Mouse (Mus musculus) large intestine, adult 2 months (tissue): Measurements from ENCODE around the gene G6pc. TPM values are rescaled to one million over a fixed set of nuclear protein-coding genes. Genes with fewer than 3 reads are reported as not detected.
"Not testable (repeated sequence)": the region's sequence is repeated elsewhere in the genome, so short reads cannot be mapped to it uniquely, and the experiment has no call there.

Source experiments
- DNase-seq: peaks from one replicate; pipeline ENCODE4 v3.0.0-alpha.2; 2012; ENCODE audit warnings: low read depth, low spot score
- WGBS: fragments of 180-500 bp; shearing (Covaris S2); methylation state at CpG from one replicate; pipeline ENCODE4 v1.1.7; 2018; 5-methylcytosine and 5-hydroxymethylcytosine counted together
- polyA plus RNA-seq: library from polyadenylated mRNA; depleted of rRNA; stranded (reverse); fragments of >200 nt; gene quantifications from 2 replicates; pipeline ENCODE4 v1.2.3, GENCODE M21; 2012

The G6pc gene
- polyA plus RNA-seq, 1 experiment, result 5.1 TPM

DNA sequence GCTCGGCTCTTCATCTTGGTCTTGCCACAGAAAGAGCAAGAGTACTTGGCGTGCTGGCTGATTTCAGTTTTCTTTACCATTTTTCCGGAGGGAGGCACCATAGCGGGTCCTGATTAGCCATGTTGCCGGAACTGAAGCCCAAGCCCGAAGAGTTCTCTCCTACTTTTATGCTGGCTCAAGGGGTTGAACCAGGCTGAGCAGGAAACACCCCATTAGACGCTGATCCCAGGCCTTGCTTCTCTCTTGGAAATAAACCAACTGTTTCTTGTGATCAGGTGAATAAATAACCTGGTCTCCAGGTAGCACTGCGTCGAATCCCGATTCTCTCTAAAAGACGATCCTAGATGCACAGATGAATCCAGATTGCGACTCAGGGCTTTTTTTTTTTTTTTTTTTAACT, 13.9 kb upstream of the G6pc start:
- no peak for DNase-seq
- 87% methylated on average over 12 of the region's 12 CpGs for WGBS

DNA sequence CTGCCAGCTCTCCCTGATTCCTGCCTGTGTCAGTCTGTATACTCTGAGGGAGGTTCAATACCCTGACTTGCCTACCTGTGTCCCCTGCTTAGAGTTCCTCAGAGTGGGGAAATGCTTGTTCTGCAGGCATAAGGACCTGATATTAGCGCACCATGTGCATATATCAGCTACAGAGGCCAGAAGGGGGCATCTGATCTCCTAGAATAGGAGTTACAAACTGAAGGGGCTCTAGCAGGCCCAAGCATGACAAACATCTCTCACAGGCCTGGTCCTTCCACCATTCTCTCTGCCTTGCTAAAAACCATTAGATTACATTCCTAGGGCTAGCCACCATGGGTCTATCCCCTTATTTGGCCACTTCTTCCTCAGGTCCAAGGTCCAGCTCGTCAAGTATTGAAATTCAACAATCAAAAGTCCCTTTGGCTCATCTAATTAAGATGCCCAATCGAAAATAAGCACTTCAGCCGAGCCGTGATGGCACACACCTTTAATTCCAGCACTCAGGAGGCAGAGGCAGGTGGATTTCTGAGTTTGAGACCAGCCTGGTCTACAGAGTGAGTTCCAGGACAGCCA, 12.8 kb upstream of the G6pc start:
- 78% methylated on average over 5 of the region's 5 CpGs for whole genome bisulfite sequencing

DNA sequence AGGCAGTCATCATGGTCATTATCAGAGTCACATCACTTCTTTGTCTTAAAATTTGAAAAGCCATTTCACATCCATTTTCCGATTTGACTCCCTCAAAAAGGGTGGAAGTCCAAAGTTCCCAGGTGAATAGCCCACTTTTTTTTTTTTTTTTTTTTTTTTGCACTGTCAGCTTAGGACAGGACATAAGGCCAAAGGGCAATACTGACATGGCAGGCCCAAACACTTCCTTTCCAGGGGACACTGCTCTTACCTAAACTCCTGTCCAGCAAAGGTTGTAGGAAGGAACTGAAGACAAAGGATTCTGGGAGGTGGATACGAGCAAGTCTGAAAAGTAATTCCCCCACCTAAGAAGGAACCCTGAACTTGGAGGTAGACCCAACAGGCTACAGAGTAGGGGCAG, 11.4 kb upstream of the G6pc start:
- DNase-seq, result no peak
- 78% methylated on average over 2 of the region's 2 CpGs for WGBS

More for the DNA sequence above, 12.8 kb upstream of the G6pc start:
- no peak for DNase-seq

DNA sequence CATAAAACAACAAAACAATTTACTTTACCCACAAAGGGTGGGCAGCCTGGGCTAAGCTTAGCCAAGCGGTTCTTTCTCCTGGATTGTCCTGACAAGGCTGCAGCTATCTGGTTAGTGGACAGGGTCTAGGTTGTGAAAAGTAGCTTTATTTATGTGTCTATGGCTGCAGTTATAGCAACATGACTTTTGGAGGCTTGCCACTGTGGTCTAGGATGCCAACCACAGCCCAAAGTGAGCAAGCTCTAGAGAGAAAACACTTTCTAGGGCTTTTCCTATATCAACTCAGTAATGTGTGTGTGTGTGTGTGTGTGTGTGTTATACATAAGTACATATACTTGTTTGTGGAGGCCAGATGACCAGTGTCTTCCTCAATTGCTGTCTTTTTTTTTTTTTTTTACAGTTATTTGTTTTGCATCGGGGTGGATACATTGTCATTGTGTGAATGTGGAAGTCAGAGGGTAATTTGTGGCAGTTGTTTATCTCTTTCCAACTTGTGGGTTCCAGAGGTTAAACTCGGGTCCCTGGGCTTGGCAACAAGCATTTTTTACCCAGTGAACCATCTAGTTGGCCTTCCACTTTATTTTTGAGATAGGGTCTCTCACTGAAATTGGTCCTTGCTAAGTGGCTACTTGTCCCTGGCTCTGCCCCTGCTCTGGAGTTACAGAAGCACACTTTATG, 9.7 kb upstream of the G6pc start:
- WGBS, result 41% methylated on average over 3 of the region's 3 CpGs

DNA sequence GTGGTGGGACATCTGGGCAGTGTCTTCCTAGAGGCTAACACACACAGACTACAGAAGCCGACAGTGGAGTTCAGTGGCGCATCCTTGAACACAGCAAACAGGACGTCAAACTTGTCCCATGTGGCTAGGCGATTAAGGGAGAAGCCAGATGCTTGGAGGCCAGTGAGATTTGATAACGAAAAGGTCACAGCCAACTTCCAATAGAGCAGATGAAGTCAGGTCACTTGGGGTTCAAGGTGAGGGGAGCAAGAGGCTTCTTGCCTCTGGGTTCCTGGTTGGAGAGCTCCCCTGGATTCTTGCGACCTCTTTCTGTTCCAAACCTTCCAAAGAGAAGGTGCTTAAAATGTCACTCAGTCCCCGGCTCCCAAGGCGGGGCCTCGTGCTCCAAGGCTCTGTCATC, 7.6 kb upstream of the G6pc start:
- 66% methylated on average over 9 of the region's 9 CpGs for WGBS
- DNase-seq, result no peak

More for the DNA sequence above, 9.7 kb upstream of the G6pc start:
- no peak for DNase-seq

DNA sequence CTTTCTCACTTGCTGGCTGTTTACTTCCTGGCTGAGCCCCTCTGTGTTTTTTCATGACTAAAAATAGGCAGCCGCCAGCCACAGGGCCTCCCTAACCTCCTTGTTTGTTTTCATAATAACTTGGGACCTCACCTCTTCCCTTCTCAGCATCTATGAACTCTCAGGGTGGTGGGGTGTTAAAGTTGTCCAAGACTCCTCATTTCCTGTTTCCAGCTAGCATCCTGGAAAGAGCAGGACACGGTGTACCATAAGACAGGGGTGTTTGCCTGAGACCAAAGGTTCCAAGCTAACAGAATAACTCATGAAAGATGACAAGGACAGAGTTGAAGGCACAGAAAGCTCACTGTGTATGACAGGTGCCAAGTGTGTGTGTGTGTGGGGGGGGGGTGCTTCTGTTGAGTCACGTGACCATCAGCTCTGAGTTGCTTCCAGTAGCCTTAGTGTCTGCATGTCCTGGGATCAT, 6.7 kb upstream of the G6pc start:
- no peak for DNase-seq
- WGBS, result 25% methylated on average over 3 of the region's 3 CpGs

DNA sequence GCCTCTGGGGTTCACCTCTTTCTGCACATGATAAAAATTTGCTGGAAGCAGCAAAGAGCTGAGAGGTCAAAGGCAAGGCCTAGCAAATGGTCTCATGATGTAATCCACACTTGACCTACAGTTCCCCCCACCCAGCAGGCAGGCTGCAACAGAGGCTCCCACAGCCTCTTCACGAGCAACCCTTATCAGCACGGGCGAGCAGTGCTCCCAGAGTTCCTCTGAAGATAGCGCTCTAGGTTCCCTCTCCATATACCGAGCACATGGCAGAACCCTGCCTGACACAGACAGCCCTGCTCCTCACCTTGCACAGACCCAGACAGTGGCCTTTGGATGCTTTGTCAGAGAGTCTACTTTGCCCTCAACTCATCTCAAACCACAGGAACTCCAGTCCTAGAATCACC, 2.8 kb upstream of the G6pc start:
- DNase-seq, result no peak
- WGBS, result 75% methylated on average over 5 of the region's 5 CpGs

DNA sequence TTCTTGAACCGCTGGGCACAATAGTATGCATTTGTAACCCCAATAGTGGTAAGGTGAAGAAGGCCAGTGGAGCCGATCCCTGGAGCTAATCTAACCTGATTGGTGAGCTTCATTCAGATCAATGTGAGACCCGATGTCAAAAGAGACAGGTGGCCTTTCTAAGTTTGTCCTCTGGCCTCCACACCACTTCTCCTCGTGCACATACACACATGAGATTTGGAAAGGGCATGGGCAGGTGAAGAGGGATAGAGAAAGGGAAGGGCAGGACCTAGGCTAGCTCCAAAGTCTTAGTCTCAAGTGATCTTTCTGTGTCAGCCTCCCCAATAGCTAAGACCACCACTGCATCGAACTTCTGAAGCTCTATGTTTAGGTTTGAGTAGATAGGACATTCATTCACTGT, 2.8 kb downstream of the G6pc start:
- no peak for DNase-seq
- 75% methylated on average over 5 of the region's 5 CpGs for WGBS

DNA sequence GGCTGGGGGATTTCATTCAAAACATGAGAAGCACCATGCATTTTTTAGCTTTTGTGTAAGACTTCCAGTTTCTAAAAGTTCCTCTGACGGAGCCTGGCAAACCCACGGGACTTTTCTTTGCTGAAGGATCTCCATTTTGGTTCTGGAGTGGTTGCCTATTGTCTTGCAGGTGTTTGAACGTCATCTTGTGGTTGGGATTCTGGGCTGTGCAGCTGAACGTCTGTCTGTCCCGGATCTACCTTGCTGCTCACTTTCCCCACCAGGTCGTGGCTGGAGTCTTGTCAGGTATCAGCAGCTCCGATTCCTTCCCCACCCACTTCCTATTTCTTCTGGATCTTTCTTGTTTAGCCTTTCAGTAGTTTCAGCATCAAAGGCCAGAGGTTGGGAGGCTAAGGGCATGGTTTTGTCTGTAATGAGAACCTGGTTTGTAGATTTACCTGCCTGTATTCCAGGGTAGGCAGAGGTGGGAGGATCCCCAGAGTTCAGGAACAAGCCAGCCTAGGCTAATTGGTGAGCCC, 7.1 kb downstream of the G6pc start:
- DNase-seq, result no peak
- WGBS, result 48% methylated on average over 7 of the region's 7 CpGs

DNA sequence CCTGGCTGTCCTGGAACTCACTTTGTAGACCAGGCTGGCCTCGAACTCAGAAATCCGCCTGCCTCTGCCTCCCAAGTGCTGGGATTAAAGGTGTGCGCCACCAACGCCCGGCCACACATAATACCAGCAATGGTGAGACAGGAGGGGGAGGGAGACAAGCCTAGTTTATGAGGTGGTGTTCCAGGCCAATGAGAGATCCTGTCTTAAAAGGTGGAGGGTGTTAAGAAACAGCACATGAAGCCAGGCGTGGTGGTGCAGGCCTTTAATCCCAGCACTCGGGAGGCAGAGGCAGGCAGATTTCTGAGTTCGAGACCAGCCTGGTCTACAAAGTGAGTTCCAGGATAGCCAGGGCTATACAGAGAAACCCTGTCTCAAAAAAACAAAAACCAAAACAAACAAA, 10.8 kb downstream of the G6pc start:
- WGBS, result 90% methylated on average over 8 of the region's 8 CpGs
- DNase-seq, result not testable (repeated sequence)

DNA sequence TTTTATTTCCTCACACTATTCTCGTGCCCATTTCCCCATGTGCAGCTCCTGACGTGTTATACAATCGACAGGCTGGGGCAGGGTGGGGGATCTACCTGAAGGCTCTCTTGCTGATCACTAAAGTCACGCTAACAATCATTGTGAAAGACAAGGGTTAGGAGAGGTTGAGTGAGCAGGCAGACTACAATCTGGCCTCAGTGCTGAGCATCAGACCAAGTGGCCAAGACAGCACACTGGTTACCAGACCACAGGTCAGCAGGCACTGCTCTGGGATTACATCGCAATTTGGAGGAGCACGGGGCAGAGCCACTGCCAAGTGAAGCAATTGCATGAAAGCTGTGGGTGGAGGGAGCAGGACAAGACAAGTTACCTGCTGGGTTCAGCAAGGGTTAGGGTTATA, 11.6 kb downstream of the G6pc start:
- 73% methylated on average over 6 of the region's 6 CpGs for WGBS
- no peak for DNase-seq

DNA sequence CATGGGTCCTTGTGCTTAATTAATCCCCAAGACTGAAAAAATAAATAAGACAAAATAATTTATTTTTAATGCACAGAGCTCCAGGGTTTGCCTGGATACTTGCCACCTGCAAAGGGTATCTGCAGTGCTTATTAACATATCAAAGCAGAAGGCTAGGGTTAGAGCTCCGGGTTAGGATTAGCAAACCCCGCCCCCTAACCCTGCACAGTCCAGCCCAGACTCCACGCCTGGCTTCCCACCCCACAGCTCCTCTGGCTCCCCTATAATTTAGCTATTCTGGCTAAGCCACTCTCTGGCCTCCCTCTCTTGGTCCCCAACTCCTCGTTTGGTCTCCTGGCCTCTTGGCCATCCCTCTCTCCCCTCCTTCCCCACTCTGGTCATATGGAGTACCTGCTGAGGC, 14.5 kb downstream of the G6pc start:
- DNase-seq, result no peak
- WGBS, result 31% methylated on average over 4 of the region's 4 CpGs

DNA sequence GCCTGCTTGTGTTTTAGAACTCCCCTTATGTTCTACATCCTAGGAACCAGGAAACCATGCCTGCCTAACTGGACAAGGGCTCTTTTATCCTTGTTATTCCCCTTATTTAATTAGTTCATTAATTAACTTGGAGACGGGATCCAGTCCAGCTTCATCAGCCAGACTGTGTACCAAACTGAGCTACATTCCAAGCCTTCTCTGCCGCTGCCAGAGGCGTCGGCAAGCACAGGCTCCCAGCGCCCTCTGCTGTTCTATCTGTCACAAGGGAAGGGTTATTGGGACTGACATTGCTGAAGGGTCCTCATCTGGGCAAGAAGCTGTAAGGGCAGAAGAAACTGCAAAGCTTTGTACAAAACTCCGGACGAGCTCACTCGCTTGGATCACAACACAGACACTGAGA, 27.7 kb downstream of the G6pc start:
- WGBS, result 3% methylated on average over 8 of the region's 8 CpGs
- peak; percentile 33 for DNase-seq

DNA sequence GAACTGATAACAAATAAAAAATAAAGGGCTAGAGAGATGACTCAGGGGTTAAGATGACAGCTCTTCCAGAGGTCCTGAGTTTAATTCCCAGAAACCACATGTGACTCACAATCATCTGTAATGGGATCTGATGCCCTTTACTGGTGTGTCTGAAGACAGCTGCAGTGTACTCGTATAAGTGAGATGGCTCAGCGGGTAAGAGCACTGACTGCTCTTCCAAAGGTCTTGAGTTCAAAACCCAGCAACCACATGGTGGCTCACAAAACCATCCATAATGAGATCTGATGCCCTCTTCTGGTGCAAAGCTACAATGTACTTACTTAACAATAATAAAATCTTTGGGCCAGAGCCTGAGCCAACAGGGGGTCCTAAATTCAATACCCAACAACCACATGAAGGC, 47.9 kb downstream of the G6pc start:
- no peak for DNase-seq
- WGBS, result 89% methylated on average over 2 of the region's 2 CpGs

DNA sequence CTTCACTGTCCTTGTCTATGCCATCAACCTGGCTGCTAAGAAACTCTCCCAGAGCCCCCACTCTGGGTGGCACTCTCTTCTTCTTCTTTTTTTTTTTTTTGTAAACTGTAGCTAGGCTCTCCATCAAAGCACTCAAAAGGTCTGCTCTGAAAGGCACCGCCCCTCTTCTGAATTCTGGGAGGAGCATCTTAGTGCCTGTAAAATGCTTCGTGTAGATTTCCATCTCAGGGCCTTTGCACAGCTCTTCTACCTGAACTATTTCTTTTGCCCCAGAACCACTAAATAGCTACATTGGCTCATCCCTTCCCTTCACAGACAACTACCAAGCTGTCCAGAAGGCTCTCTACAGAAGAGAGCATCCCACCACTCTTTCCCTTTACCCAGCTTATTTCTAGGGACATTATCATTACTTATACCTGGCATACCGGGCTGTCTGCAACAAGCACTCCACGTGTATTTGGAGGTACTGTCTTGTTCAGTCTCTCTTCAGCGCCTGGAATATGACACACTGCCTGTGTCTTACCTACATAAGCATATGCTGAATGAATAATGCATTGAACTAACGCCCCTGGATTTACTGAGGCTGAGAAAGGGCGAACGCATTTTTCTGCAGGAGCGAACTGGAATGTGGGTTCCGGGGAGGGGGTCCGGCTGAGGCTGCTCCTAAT, 49.2 kb downstream of the G6pc start:
- no peak for DNase-seq
- under 1% methylated on average over 11 of the region's 11 CpGs for WGBS

DNA sequence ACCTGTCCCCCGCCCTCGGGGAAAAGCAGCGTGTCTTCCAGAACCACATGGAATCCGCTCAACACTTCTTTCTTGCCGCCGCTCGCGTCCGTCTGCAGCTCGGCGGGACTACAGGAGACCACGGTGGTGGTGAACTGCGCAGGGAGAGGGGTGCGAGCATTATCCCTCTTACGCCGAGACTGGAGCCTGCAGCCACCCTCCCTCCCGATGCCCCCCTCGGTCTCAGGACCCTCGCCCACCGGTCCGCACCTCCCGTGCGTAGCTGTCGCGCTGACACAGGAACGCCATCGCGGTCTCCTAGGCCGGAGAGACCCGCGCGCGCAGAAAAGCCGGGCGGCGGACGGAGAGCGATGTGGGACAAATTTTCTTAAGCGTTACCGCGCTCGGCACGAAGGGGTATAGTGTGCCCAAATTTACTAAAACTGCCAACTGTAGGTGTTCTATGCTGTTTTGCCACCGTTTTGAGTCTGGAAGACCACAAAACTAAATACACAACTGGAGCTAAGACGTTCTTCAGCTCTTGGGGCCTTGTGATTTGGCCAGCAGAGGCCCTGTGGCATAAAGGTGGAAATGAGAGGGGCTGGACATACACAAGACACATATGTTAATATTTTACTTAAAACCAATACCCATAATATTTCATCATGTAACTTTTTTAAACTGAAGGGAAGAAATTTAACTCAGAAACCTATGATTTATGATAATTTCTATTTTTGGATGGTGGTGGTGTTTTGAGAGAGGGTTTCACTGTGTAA, 49.9 kb downstream of the G6pc start, which contains the start of gene Aarsd1:
Gene Aarsd1 (minus strand): TSS at position 515 of the 755 bp plus-strand sequence.
- peak; percentile 53 for DNase-seq
- WGBS, result under 1% methylated on average over 45 of the region's 45 CpGs

DNA sequence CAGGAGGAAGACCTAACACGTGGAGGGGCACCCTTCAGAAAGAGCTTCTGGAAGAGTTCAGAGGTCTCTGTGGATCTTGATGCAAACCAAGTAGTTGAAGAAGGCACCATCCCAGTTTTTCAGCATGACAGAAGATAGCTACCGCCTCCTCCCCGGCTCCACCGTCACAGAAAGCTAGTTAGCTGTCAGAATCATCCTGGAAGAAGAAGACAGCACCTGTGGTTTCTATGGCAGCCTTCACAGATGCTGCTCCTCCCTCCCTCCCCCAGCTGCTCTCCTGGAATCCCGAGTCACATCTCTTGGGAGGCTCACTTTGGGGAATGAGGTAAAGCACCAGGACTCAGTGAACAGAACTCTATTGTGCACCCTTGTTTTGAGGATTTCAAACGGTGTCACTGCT, 51.6 kb downstream of the G6pc start:
- no peak for DNase-seq
- WGBS, result 66% methylated on average over 6 of the region's 6 CpGs

DNA sequence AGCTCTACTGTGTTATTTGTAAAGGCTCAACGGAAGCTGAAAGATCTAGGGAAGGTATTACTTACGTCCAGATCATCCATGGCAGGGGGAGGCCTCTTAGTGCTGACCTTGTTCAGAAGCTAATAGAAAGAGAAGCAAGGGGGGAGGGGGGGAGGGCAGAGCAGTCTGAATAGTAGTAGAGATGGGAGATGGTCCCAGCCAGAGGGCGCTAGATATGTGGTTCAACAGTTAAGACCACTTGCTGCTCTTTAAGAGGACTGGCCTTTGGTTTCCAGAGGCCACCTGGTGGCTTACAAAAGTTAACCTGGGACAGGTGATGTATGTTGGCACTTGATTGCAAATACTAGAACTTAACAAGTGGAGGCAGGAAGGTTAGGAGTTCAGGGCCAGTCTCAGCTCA, 52.2 kb downstream of the G6pc start:
- DNase-seq, result no peak
- WGBS, result 65% methylated on average over 3 of the region's 3 CpGs

DNA sequence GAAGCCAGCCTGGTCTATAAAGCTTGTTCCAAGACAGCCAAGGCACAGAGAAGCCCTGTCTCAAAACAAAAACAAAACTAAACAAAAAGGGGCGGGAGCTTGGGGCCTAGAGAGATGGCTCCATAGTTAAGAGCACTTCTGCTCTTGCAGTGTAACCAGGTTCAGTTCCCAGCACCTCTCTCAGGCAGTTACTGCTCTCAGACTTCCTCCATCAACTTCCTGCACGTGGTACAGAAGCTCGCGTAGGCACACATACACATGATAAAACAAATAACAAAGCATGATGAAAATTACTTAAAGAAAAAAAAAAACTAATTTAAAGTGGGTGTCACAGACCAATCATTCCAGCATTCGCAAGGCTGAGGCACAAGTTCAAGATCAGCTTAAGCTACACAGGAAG, 52.8 kb downstream of the G6pc start:
- WGBS, result 86% methylated on average over 5 of the region's 5 CpGs
- DNase-seq, result no peak
